Mouse (Mus musculus) heart, adult 2 months (tissue): ENCODE data around the gene Iffo2.

Source experiments
- CTCF ChIP-seq: fragments of 200-600 bp; IDR thresholded peaks from 2 replicates; pipeline ENCODE4 v1.8.1; 2022; ENCODE audit warnings: antibody characterized with exemption, mild to moderate bottlenecking, moderate library complexity
- EP300 ChIP-seq: fragments of 200-500 bp; IDR thresholded peaks from 2 replicates; pipeline ENCODE4 v1.6.1; 2011; ENCODE audit warnings: low read depth, low read length, control low read depth; ENCODE audit not compliant: insufficient read depth
- POLR2A ChIP-seq: fragments of 200-500 bp; IDR thresholded peaks from 2 replicates; pipeline ENCODE4 v1.6.1; 2011; ENCODE audit warnings: mild to moderate bottlenecking, low read depth, low read length, control low read depth; ENCODE audit not compliant: insufficient read depth

GRCm38 (mm10) chr4:139614524-139615260, 84.3 kb downstream of the Iffo2 start:
- TF ChIP-seq EP300: no peak
- TF ChIP-seq CTCF: no peak
- TF ChIP-seq POLR2A: no peak
